Mouse (Mus musculus) ES-Bruce4 (cell line): ENCODE results near the gene Fbxo42. TPM values are rescaled to one million over a fixed set of nuclear protein-coding genes. Genes with fewer than 3 reads are reported as not detected.

Experiments used
- H3K27ac ChIP-seq: 2 replicates; pipeline ENCODE4 v1.5.1; 2012; ENCODE audit warnings: low read length, inconsistent platforms; ENCODE audit not compliant: insufficient read depth
- H3K27me3 ChIP-seq: 2 replicates; pipeline ENCODE4 v1.6.1; 2012; ENCODE audit warnings: mild to moderate bottlenecking, low read length, inconsistent platforms; ENCODE audit not compliant: control insufficient read depth, poor library complexity, insufficient read depth, severe bottlenecking
- H3K36me3 ChIP-seq: 2 replicates; pipeline ENCODE4 v1.6.1; 2012; ENCODE audit warnings: inconsistent platforms, mild to moderate bottlenecking, low read length, moderate library complexity; ENCODE audit not compliant: control insufficient read depth, poor library complexity, insufficient read depth, severe bottlenecking
- H3K4me1 ChIP-seq: one replicate; pipeline ENCODE4 v1.8.1; 2011; ENCODE audit warnings: low read length; ENCODE audit not compliant: control insufficient read depth, insufficient read depth
- H3K4me3 ChIP-seq: 2 replicates; pipeline ENCODE4 v1.5.1; 2011; ENCODE audit warnings: low read depth, mild to moderate bottlenecking, low read length
- H3K9ac ChIP-seq: 2 replicates; pipeline ENCODE4 v1.6.1; 2012; ENCODE audit warnings: low read depth, mild to moderate bottlenecking, inconsistent platforms; ENCODE audit not compliant: poor library complexity, severe bottlenecking
- H3K9me3 ChIP-seq: replicated peaks from 2 replicates; pipeline ENCODE4 v1.6.1; 2012; ENCODE audit warnings: mild to moderate bottlenecking, low read length, inconsistent platforms; ENCODE audit not compliant: control insufficient read depth, poor library complexity, insufficient read depth, severe bottlenecking
- CTCF ChIP-seq: IDR thresholded peaks from one replicate; pipeline ENCODE4 v1.8.1; 2011; ENCODE audit warnings: low read depth, low read length
- EP300 ChIP-seq: IDR thresholded peaks from 2 replicates; pipeline ENCODE4 v1.6.1; 2011; ENCODE audit warnings: low read depth, low read length; ENCODE audit not compliant: insufficient read depth
- POLR2A ChIP-seq: IDR thresholded peaks from one replicate; pipeline ENCODE4 v1.8.1; 2011; ENCODE audit warnings: low read length; ENCODE audit not compliant: insufficient read depth
- polyA plus RNA-seq: library from polyadenylated mRNA; stranded (reverse); fragments of >200 nt; gene quantifications from 2 replicates; pipeline ENCODE4 v1.2.4, GENCODE M21; 2011; ENCODE audit warnings: low read depth; ENCODE audit not compliant: missing spikeins, insufficient read depth, insufficient read length

The Fbxo42 gene
- polyA plus RNA-seq, 1 experiment = 31.8 TPM

DNA sequence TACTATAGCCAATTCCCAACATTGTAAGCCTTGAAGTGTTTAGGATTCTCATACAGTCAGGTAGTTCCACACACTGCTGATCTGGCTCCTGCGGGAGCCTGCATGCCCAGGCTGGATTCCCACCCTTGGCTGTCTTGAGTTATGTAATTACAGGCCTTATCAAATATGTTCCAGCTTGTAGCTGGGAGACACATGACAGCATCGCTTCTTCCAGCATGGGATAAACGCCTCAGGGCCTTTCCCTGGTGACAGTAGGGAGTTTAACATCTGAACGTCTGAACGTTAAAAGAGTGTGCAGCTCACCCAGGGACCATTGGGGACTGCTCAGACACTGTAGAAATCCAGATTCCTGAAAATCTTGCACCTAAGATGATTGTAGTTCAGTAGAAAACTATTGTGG is 28.1 kb downstream of the Fbxo42 start:
- Histone ChIP-seq H3K9me3 (no peaks in the 10 kb centered on the region), H3K4me1 (no peaks in the 10 kb centered on the region), H3K4me3 (no peak overlapping the region), H3K27ac (no peak overlapping the region), H3K36me3 (peaks cover 22% of the 10 kb centered on the region), H3K9ac (no peak overlapping the region), H3K27me3 (no peaks in the 10 kb centered on the region)
- no peak for TF ChIP-seq EP300
- TF ChIP-seq POLR2A = no peak
- TF ChIP-seq CTCF = no peak

DNA sequence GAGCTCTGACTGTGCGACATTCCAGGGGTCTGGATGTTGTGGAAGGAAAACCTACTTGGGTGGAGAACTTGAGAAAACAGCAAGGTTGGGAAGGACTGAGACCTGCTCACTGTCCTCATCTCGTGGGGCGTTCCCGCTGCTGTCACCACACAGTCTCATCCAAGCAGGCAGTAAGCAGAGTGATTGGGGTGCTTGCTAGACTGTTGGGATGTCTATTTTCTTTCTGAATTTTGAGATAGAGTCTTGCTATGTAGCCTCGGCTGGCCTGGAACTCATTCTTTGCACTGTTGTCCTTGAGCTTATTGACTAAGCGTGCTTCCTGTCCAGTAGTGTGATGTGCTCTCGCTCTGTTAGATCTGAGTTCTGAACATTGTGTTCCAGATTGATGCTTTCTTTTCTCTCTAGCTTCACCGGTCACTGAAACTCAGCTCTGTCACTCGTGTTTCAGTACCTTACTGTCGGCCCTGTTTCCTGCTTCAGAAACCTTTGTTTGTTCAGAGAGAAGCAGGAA is 28.7 kb downstream of the Fbxo42 start:
- peaks cover 16% of the 10 kb centered on the region for H3K36me3 ChIP-seq
- H3K27ac ChIP-seq = no peak overlapping the region
- no peaks in the 10 kb centered on the region for H3K4me1 ChIP-seq
- no peaks in the 10 kb centered on the region for H3K9me3 ChIP-seq
- H3K27me3 ChIP-seq = no peaks in the 10 kb centered on the region
- TF ChIP-seq CTCF (no peak), EP300 (no peak)
- no peak overlapping the region for H3K9ac ChIP-seq
- H3K4me3 ChIP-seq = no peak overlapping the region

DNA sequence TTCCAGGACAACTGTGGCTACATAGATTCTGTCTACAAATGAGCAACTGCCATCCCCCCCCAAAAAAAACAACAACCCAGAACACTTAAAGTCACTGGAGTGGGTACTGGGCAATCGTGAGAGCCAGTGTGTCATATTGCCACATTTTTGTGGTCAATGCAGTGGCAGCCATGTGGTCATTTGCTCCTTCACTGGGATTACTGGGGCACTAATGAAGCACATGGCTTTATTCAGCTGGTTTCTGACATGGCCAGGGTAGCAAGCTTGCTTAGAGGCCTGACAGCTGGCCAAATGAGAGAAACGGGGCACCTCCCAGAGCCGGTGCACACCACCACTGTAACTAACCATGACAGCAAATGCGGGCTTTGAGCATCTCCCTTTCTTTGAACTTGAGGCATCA is 30.8 kb downstream of the Fbxo42 start:
- no peak overlapping the region for H3K4me3 ChIP-seq
- no peaks in the 10 kb centered on the region for H3K27me3 ChIP-seq
- no peak overlapping the region for H3K9ac ChIP-seq
- peaks cover 7% of the 10 kb centered on the region for H3K36me3 ChIP-seq
- no peaks in the 10 kb centered on the region for H3K9me3 ChIP-seq
- no peak overlapping the region for H3K27ac ChIP-seq
- TF ChIP-seq EP300 (no peak), POLR2A (no peak), CTCF (no peak)
- H3K4me1 ChIP-seq = no peaks in the 10 kb centered on the region

DNA sequence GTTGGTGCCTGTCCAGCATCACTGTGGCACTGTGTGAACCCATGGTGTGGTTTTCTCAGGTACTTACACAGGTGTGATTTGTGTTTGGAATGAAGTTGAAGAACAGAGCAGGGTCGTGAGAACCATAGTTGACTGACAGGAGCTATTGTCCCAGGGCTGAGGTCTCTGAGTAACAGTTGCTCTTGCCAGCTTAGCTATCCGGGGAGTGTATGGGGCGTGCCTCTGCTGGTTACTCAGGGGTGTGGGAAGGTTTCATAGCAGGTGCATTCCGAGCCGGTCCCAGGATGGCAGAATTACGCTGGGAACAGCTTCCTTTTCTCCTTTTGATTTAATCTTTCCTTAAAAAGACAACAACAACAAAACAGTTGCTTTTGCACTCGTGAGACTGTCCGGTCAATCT is 33.1 kb downstream of the Fbxo42 start:
- TF ChIP-seq CTCF (no peak), POLR2A (no peak), EP300 (no peak)
- Histone ChIP-seq H3K27ac (no peak overlapping the region), H3K27me3 (no peaks in the 10 kb centered on the region), H3K4me1 (no peaks in the 10 kb centered on the region), H3K9me3 (no peaks in the 10 kb centered on the region), H3K36me3 (peaks cover 10% of the 10 kb centered on the region), H3K4me3 (no peak overlapping the region), H3K9ac (no peak overlapping the region)

DNA sequence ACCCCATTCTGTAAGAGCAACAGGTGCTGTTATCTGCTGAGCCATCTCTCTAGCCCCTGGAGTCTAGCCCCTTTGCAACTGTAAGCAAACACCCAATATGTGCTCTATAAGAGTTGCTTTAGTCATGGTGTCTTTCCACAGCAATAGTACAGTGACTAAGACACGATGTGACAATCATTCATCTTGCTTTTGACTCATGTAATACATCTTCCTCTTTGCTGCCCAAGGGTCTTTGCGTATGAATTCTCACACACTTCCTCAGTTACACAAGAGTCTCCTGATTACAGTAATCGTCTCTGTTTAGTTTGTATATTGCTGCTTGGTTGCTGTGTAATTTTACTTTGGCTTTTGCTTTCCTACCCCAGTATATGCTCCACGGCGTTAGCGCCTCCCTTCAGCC is 34.3 kb downstream of the Fbxo42 start:
- Histone ChIP-seq H3K4me3 (no peak overlapping the region), H3K36me3 (peaks cover 8% of the 10 kb centered on the region), H3K27ac (no peak overlapping the region), H3K9ac (no peak overlapping the region), H3K9me3 (no peaks in the 10 kb centered on the region), H3K4me1 (no peaks in the 10 kb centered on the region), H3K27me3 (no peaks in the 10 kb centered on the region)
- TF ChIP-seq CTCF (no peak), POLR2A (no peak), EP300 (no peak)

DNA sequence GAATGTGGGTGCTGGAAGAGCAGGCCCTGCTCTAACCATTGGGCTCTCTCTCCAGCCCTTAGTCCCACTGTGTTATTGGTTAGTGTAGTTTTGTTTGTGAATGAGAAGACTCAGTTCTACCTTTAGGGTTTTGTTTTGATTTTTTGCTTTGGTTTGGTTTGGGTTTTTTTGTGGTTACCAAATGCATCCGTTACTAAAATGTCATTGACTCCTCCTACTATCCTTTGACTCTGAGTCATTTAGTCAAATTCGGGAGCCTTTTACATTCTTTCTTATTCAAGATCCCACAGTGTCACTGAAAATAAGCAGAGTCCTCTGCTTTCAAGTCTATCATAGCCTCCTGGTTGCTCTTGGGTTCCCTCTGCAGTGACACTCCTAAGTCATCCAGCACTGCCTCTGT is 36.2 kb downstream of the Fbxo42 start:
- Histone ChIP-seq H3K4me1 (no peaks in the 10 kb centered on the region), H3K27me3 (no peaks in the 10 kb centered on the region), H3K27ac (no peak overlapping the region), H3K9me3 (no peaks in the 10 kb centered on the region), H3K36me3 (peaks cover 3% of the 10 kb centered on the region), H3K4me3 (no peak overlapping the region), H3K9ac (no peak overlapping the region)
- no peak for TF ChIP-seq POLR2A
- TF ChIP-seq CTCF = no peak
- TF ChIP-seq EP300 = no peak
